Mouse (Mus musculus) spleen, postnatal 36 days (tissue): ENCODE data around the gene Exoc7.

ENCODE experiments used
- DNase-seq, 2 experiments: peaks; one replicate each; pipeline ENCODE4 v3.0.0; 2022; ENCODE audit warnings: low spot score in 2 of 2, mixed read lengths in 1 of 2

Exoc7 gene

GRCm38 (mm10) chr11:116307019-116307725 lies at the start of gene Exoc7:
Gene Exoc7, minus strand, starts transcription at chr11:116307233.
- DNase-seq, result no peak

DNA sequence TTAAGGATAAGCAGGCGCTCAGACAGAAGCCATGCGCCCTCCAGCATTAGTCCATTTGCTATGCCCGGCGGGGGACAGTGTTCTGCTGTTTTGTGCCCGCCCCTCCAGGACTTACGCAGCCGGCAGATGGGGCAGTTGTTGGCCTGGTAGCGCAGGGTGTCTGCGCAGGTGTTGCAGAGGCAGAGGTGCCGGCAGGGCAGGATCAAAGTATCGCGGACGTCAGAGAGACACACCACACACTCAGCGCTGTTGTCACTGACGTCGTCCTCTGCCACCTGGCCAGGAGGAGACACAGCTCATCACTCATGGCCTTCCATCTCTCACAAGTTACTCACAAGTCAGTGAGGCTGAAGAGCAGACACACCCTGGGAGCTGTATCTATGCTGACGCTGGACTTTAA lies 47.5 kb upstream of the Exoc7 start:
- DNase-seq, result no peak

DNA sequence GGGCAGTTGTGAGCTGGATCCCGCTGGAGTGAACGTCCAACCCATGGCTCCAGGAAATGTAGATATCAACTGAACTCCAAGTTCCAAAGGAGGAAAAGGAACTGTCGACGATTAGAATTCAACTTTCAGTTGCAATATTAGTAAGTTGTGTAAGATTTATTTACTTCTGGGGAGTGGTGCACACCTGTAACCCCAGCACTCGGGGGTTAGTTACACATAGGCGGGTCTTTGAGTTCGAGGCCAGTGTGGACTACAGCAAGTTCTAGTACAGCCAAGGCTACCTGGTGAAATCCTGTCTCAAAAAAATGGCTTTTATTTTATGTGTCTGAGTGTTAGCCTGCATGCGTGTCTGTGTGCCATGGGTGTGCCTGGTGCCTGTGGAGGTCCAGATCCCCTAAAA lies 46.5 kb upstream of the Exoc7 start:
- no peak for DNase-seq

- DNase-seq, result no peak
These were observed 44.3 kb upstream of the Exoc7 start for GRCm38 (mm10) chr11:116351294-116351693.

DNA sequence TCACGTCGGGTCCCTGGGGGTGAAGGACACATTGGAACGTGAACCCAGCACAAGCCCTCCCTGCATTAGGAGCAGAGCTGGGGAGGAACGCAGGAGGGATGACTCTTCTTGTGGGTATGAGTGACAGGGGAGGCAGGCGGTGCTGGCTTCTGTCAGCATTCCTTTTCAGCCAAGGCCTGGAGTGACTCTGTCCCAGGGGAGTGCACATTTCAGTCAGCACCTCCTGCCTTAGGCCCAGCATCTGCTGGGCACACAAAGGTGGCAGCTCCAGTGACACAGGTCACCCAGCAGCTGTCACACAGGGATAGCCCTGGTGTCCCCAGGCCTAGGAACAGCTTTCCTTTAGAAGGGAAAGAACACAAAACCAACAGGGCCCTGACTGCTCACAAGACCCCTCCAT lies 40.9 kb upstream of the Exoc7 start:
- no peak for DNase-seq

DNA sequence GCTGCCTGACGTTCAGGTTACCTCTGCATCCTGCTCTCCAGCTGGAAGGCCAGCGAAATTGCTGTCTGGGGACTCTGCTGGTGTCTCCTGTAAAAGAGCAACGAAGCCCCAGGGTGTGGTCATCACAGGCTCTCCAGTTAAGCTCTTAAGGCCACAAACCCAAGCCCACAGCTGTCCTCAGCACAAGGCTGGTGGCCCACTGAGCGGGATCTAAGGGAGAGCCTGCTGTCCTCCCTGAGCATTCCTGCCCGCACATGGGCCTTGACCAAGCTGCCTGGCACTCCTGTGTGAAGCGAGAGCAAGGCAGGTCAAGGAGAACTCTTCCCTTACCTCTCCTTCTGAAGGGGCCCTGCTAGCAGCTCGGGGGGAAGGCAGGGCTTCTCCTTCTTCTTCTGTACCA lies 40.0 kb upstream of the Exoc7 start:
- no peak for DNase-seq

DNA sequence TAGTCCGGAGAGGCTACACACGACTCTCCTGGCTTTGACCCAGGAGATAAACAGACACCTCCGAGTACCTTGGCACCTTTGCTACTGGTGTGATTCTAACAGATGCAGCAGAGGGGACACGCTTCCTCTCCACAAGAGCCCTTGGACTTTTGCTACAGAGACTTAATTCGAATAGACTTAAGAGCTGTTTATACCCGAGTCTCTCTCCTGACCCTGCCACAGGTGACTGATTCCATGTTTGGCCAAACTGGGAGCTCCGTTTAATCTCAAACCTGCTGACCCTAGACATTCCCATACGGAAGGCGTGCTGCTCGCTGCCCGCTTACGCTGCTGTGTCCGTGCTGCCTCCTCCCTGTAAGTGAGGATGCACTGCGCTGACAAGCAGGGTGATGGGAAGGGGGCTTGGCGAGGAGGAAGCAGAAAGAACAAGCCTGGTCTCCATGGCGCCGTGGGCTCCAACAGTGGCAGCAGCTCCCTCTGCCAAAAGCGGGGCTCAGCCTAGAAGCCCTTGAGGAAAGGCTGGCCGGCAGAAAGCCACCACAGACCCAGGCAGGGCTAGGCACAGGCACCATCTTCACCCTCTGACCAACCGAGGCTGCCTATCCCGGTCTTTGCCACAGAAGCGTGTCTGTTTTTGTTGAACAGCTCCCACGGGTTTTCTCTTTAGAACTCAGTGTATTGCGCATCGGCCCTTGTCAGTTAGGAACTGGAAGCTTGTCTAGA lies 35.2 kb upstream of the Exoc7 start:
- DNase-seq, result no peak

GRCm38 (mm10) chr11:116337531-116337930 lies 30.5 kb upstream of the Exoc7 start:
- no peak for DNase-seq

DNA sequence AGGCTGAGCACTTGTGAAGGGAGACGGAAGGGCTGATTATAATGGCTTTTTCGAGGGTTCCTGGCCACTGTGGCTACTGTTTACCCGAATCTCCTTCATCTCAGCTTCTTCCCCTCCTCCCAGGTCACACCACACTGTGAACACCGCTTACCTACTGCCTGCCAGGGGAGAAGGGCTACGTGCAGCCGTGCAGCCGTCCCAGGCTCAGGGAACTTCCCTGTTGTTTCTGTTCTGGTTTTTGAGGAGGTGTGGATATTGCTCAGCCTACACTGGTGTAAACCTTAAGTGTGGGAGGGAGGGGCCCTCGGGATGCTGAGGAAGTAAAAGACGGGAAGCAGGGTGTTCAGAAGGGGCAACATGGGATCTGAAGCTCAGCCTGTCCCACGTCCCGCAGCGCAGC lies 30.0 kb upstream of the Exoc7 start:
- no peak for DNase-seq

DNA sequence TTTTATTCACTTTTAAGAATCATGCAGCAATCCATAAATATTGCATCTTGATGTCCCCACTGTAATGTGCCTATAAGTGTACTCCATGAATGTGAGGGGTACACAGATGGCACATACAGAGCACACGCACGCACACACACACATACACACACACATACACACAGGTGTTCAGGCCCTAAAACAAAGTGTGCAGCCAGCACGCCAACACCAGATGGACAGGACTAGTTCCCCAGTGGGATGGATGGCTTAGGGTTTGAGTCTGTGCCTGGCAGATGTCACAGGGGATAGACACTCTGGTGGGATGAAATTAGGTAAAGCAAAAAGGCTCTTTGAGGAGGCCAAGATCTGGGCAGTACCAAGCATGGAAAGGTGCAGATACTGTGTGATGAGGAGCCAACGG lies 29.4 kb upstream of the Exoc7 start:
- DNase-seq, result no peak

DNA sequence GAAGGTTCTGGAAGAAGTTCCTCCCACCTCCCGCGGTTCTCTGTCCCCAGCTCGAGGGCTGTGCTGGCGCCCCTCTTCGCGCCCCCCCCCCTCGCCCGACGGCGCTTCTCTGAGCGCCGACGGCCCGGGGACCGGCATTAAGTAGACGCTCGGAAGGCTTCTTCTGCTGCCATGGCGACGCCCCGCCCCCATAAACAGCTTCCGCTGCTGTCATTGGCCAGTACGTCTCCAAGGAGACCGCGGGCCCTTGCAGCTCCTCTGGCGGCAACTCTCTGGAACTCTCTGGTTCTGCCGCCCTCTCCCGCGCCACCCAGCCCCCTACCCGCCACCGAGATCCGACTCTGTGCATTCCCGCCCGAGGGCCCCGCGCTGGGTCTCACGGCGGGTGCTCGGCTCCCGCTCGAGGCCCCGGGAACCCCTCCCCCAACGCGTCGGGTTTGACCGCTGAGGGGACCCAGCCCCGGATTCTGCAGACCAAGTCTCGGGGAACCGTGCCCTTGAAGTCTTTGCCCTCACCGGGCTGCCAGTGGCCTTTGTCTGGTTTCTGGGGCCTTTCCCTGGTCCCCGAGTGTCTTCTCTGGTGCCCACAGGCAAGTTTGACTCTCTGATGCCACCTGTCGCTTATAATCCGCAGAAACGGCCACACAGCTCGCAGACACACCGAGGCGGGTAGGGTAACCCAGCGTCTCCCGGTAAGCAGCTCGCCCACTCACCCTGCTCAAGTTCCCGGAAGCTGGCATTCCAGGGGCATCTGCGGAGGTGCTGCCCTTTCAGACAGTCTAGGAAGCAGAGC lies 28.4 kb upstream of the Exoc7 start, which contains the start of gene Foxj1:
Gene Foxj1, minus strand, starts transcription at position 156 of the 793 bp plus-strand sequence.
- peak; percentile 90 to 91 for DNase-seq

- DNase-seq, result no peak
These were observed 27.4 kb upstream of the Exoc7 start for GRCm38 (mm10) chr11:116334417-116334782.

GRCm38 (mm10) chr11:116333526-116334416 lies 26.7 kb upstream of the Exoc7 start:
- DNase-seq, result no peak

DNA sequence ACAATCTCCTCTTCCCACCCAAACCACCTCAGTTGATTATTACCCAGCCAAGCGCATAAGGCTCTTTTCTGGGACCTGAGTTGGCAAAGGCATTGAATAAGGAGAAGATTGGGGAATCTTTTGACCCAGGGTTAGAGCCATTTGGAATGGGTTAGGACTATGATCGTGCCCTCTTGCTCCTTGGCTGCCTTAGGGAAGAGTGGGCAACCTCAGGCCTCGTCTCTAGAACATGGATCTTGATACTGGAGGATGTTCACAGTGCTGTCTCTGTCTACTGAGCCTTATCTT lies 25.9 kb upstream of the Exoc7 start:
- no peak for DNase-seq

- no peak for DNase-seq
These were observed 25.4 kb upstream of the Exoc7 start for GRCm38 (mm10) chr11:116332232-116332982.

- DNase-seq, result no peak
These were observed 23.1 kb upstream of the Exoc7 start for GRCm38 (mm10) chr11:116330211-116330518.

- DNase-seq, result no peak
These were observed 22.5 kb upstream of the Exoc7 start for GRCm38 (mm10) chr11:116329314-116330210.

DNA sequence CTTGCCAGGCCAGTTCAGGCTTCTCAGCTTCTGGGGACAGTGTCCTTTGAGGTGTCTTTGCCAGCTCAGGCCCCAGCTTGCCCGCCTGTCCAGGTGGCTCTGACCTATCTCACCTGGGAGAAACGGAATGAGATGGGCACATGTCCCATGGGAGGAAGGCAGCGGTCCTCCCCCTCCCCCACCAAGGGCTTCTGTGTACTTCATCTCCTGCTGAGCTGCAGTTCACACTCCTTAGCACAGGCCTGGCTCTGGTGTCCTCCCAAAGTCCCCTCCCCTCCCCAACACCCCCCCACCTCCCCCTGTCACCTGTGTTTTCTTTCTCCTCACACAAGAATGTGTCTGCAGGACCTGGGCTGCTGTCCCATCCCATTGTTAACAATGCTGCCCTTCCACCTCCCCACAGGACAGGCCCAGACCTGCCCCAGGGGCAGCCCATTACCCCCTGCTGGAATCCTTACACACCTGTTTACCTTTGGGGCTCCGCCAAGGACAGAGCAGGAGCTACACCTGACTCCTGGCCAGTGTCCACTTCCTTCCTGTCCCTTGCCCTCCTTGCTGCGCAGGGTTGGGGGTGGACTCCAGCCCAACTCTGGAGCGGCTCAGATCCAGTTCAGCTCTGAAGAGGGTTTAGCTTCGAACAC lies 20.1 kb upstream of the Exoc7 start:
- DNase-seq, result no peak
